Mouse (Mus musculus) lung, embryonic 14.5 days (tissue): ENCODE results near the gene Defb42. TPM values are rescaled to one million over a fixed set of nuclear protein-coding genes. Genes with fewer than 3 reads are reported as not detected.

Experiments
- ATAC-seq: fragments of 200-750 bp; cut with Nextera tagmentation; 2 replicates; pipeline ENCODE4 v1.8.0; 2017; ENCODE audit warnings: mild to moderate bottlenecking, moderate TSS enrichment, moderate library complexity; ENCODE audit not compliant: insufficient read depth
- DNase-seq: peaks from one replicate; pipeline ENCODE4 v3.0.0-alpha.2; 2015
- H3K27ac ChIP-seq: fragments of 300-500 bp; sonication (generic); 2 replicates; pipeline ENCODE4 v1.5.1; 2014; ENCODE audit warnings: low read depth, mild to moderate bottlenecking, moderate library complexity
- H3K27me3 ChIP-seq: fragments of 300-500 bp; sonication (generic); 2 replicates; pipeline ENCODE4 v1.6.1; 2014; ENCODE audit warnings: low read length, control low read depth; ENCODE audit not compliant: insufficient read depth
- H3K36me3 ChIP-seq: fragments of 300-500 bp; sonication (generic); 2 replicates; pipeline ENCODE4 v1.6.1; 2014; ENCODE audit warnings: control low read depth; ENCODE audit not compliant: insufficient read depth
- H3K4me1 ChIP-seq: fragments of 300-500 bp; sonication (generic); 2 replicates; pipeline ENCODE4 v1.6.1; 2014; ENCODE audit warnings: antibody characterized with exemption, control low read depth; ENCODE audit not compliant: insufficient read depth
- H3K4me2 ChIP-seq: fragments of 300-500 bp; sonication (generic); 2 replicates; pipeline ENCODE4 v1.6.1; 2014; ENCODE audit warnings: mild to moderate bottlenecking
- H3K4me3 ChIP-seq: fragments of 300-500 bp; sonication (generic); 2 replicates; pipeline ENCODE4 v1.5.1; 2014; ENCODE audit warnings: low read depth, low read length
- H3K9ac ChIP-seq: fragments of 300-500 bp; sonication (generic); 2 replicates; pipeline ENCODE4 v1.6.1; 2014
- H3K9me3 ChIP-seq: fragments of 300-500 bp; sonication (generic); 2 replicates; pipeline ENCODE4 v1.6.1; 2016; ENCODE audit warnings: low read depth, low read length, control low read depth
- CTCF ChIP-seq: IDR thresholded peaks from 2 replicates; pipeline ENCODE4 v1.5.1; 2016; ENCODE audit warnings: antibody characterized with exemption, low read depth
- WGBS: fragments of 180-500 bp; shearing (Covaris S2); extraction: QIAGEN DNeasy Blood & Tissue Kit; methylation state at CpG from one replicate; pipeline ENCODE4 v1.1.7; 2014; 5-methylcytosine and 5-hydroxymethylcytosine counted together
- polyA plus RNA-seq: library from polyadenylated mRNA; unstranded; fragments of >200 nt; fragmentation: Nextera tagmentation; extraction: Ambion mirVana; gene quantifications from 2 replicates; pipeline ENCODE4 v1.2.1, GENCODE M21; 2014

Gene Defb42
- polyA plus RNA-seq, 1 experiment from 2014 or later, result not detected

DNA sequence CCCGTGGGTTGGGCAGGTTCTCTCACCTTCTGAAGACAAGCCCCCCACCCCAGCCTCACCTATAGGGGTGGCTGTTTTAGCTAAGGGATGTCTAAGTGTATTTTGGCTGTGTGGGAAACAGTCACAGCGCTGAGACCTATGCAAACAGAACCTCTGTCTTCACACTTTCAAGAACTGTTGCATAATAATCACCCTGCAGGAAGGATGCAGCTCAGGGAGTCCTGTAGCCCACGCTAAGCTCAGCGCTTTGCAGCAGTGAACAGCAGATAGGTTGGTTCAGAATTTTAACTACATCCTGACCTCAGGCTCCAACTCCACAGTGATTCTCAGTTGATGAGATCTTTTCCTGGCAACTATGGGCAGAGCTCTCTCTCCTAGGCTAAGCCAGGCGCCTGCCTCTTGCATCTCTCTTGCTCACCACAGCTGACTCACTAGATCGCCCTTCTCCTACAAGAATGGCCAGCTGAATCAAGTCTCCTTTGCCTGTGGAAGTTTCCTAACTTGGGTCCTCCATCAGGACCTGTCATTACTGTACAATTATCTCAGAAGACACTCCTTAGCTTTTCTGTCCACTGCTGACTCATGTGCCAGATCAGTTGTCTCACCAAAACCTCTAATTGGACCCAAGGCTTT is 26.2 kb upstream of the Defb42 start:
- H3K36me3 ChIP-seq, result no peaks in the 10 kb centered on the region
- H3K4me1 ChIP-seq, result no peaks in the 10 kb centered on the region
- ATAC-seq (no peak), DNase-seq (no peak)
- no peak for TF ChIP-seq CTCF
- H3K9me3 ChIP-seq, result no peaks in the 10 kb centered on the region
- no peak overlapping the region for H3K27ac ChIP-seq
- no peaks in the 10 kb centered on the region for H3K27me3 ChIP-seq
- WGBS, result 48% methylated on average over 6 of the region's 6 CpGs
- H3K4me3 ChIP-seq, result no peak overlapping the region
- no peak overlapping the region for H3K9ac ChIP-seq
- H3K4me2 ChIP-seq, result no peak overlapping the region

- TF ChIP-seq CTCF, result no peak
- Histone ChIP-seq H3K27ac (no peak within 1 kb of the TSS), H3K4me2 (no peak within 1 kb of the TSS), H3K9ac (no peak within 1 kb of the TSS), H3K36me3 (no peaks in the 10 kb centered on the region), H3K4me1 (no peaks in the 10 kb centered on the region), H3K27me3 (no peaks in the 10 kb centered on the region), H3K4me3 (no peak within 1 kb of the TSS), H3K9me3 (no peaks in the 10 kb centered on the region)
- WGBS, result 71% methylated on average over 11 of the region's 14 CpGs
- DNase-seq (no peak), ATAC-seq (no peak)
Observed at GRCm38 (mm10) chr14:63049910-63050370, 3.1 kb downstream of the Defb42 start, which contains the start of gene Defb30. Gene Defb30, minus strand, starts transcription at chr14:63049960.

GRCm38 (mm10) chr14:63050769-63051168 is 4.0 kb downstream of the Defb42 start:
- H3K36me3 ChIP-seq, result no peaks in the 10 kb centered on the region
- DNase-seq (peak; percentile 77), ATAC-seq (no peak)
- no peak overlapping the region for H3K4me3 ChIP-seq
- WGBS, result 29% methylated on average over 5 of the region's 5 CpGs
- H3K4me2 ChIP-seq, result no peak overlapping the region
- no peaks in the 10 kb centered on the region for H3K9me3 ChIP-seq
- H3K27ac ChIP-seq, result no peak overlapping the region
- H3K9ac ChIP-seq, result no peak overlapping the region
- H3K27me3 ChIP-seq, result no peaks in the 10 kb centered on the region
- no peaks in the 10 kb centered on the region for H3K4me1 ChIP-seq
- peak; percentile 75 for TF ChIP-seq CTCF

DNA sequence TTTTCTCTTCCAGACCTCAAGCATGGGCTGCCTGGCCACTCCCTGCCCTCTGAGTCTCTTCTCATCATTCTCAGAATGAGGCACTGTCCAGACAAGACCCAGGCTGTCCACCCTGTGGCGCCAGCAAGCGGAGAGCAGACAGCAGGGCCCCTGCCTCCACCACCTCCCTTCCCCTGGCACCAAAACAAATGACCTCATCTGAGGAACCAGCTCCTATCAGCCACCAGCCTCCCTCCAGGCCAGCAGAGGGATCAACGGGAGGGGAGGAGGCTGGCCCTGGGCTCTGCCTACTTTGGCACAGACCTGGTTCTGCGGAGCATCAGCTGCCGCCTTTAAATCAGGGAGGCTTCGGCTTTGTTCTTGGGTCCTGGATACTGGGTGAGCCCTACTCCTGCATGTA is 7.9 kb downstream of the Defb42 start:
- ATAC-seq (peak; percentile 75; the same call in 1 of the 2 replicates), DNase-seq (peak; percentile 49)
- Histone ChIP-seq H3K27ac (no peak overlapping the region), H3K4me3 (no peak overlapping the region), H3K36me3 (no peaks in the 10 kb centered on the region), H3K9ac (no peak overlapping the region), H3K4me2 (no peak overlapping the region), H3K27me3 (no peaks in the 10 kb centered on the region), H3K9me3 (no peaks in the 10 kb centered on the region), H3K4me1 (no peaks in the 10 kb centered on the region)
- peak; percentile 31 for TF ChIP-seq CTCF
- 22% methylated on average over 6 of the region's 6 CpGs for WGBS

GRCm38 (mm10) chr14:63060361-63060760 is 13.6 kb downstream of the Defb42 start:
- H3K36me3 ChIP-seq, result no peaks in the 10 kb centered on the region
- H3K4me1 ChIP-seq, result no peaks in the 10 kb centered on the region
- ATAC-seq (no peak), DNase-seq (no peak)
- 51% methylated on average over 10 of the region's 10 CpGs for WGBS
- no peak overlapping the region for H3K4me2 ChIP-seq
- no peak overlapping the region for H3K9ac ChIP-seq
- no peak for TF ChIP-seq CTCF
- no peaks in the 10 kb centered on the region for H3K9me3 ChIP-seq
- no peak overlapping the region for H3K27ac ChIP-seq
- H3K4me3 ChIP-seq, result no peak overlapping the region
- no peaks in the 10 kb centered on the region for H3K27me3 ChIP-seq

DNA sequence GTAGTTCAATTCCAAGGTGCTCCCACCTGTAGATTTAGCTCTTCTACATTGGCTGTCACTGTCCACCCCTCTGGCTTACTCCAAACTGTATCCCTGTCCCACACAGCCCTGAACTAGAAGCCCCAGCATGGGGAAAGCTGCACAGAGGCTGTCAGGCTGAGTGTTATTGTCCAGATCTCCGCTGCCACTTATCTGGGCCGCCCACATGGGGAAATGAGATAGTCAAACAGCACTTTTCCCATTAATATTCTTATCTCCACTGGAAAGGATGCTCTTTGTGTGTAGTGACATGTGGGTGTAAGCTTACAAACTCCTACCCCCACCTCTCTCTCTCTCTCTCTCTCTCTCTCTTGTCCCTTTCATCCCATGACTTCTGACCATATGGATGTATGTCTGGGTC is 15.4 kb downstream of the Defb42 start:
- no peaks in the 10 kb centered on the region for H3K4me1 ChIP-seq
- H3K9ac ChIP-seq, result no peak overlapping the region
- H3K27me3 ChIP-seq, result no peaks in the 10 kb centered on the region
- H3K36me3 ChIP-seq, result no peaks in the 10 kb centered on the region
- WGBS, result 50% methylated on average over 2 of the region's 2 CpGs
- no peak overlapping the region for H3K4me3 ChIP-seq
- H3K27ac ChIP-seq, result no peak overlapping the region
- H3K9me3 ChIP-seq, result no peaks in the 10 kb centered on the region
- TF ChIP-seq CTCF, result no peak
- ATAC-seq (no peak; the same call in 1 of the 2 replicates), DNase-seq (no peak)
- H3K4me2 ChIP-seq, result no peak overlapping the region

DNA sequence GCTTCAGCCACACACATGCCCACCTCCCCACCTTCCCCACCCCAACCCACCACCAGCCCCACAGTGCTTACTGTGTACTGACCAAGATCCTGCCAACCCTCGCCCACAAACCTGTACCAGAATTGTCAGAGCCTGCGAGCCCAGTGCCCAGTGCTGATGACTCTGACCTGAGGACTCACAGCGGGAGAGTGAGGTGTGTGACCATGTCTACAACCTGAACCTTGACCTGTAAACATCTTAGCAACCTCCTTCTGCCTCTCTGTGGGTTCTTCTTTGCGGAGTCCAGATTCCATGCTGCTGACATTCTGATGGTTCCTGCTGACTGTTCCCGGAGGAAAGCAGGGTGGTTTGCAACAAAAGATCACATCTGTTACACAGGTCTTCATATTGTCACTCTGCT is 18.6 kb downstream of the Defb42 start:
- no peaks in the 10 kb centered on the region for H3K4me1 ChIP-seq
- H3K27me3 ChIP-seq, result peaks cover 3% of the 10 kb centered on the region; the same call in 1 of the 2 replicates
- DNase-seq (no peak), ATAC-seq (no peak)
- no peak overlapping the region for H3K4me3 ChIP-seq
- H3K27ac ChIP-seq, result no peak overlapping the region
- 70% methylated on average over 5 of the region's 5 CpGs for WGBS
- TF ChIP-seq CTCF, result no peak
- H3K9me3 ChIP-seq, result no peaks in the 10 kb centered on the region
- H3K9ac ChIP-seq, result no peak overlapping the region
- no peaks in the 10 kb centered on the region for H3K36me3 ChIP-seq
- no peak overlapping the region for H3K4me2 ChIP-seq
